Mouse (Mus musculus): ENCODE data around the gene Cyp3a13.

GRCm38 (mm10) chr5:137914508-137914907 is 6.9 kb downstream of the Cyp3a13 start:
- TF ChIP-seq CTCF (IDR thresholded peaks at IDR 0.05; ENCODE audit: borderline replicate concordance, insufficient read depth, low read depth, low read length) (no peak), POLR2A (IDR thresholded peaks at IDR 0.05; ENCODE audit: borderline replicate concordance, insufficient read depth, low read length) (no peak)

All from cerebellum, adult 2 months (tissue).